Mouse (Mus musculus) liver, embryonic 14.5 days (tissue): ENCODE measurements at regions not wholly inside any gene's neighbourhood (a gene's known extent, or its start where the extent isn't known, plus 50 kb on each side); places are given as distances from the start of the nearest gene placed in this dataset.

Experiments used
- ATAC-seq: fragments of 200-750 bp; cut with Nextera tagmentation; 2 replicates; pipeline ENCODE4 v1.8.0; 2017; ENCODE audit warnings: moderate number of reproducible peaks, mild to moderate bottlenecking, moderate library complexity; ENCODE audit not compliant: insufficient read depth
- DNase-seq, 3 experiments: peaks; one replicate each; pipeline ENCODE4 v3.0.0-alpha.2; 2012 to 2013; ENCODE audit warnings: low read depth in 3 of 3, low spot score in 3 of 3
- H3K27ac ChIP-seq: fragments of 300-500 bp; sonication (generic); 2 replicates; pipeline ENCODE4 v1.5.1; 2014; ENCODE audit warnings: moderate library complexity, mild to moderate bottlenecking, control low read depth, inconsistent platforms
- H3K27me3 ChIP-seq: fragments of 300-500 bp; sonication (generic); 2 replicates; pipeline ENCODE4 v1.6.1; 2014; ENCODE audit warnings: mild to moderate bottlenecking, low read length, moderate library complexity; ENCODE audit not compliant: control insufficient read depth, insufficient read depth
- H3K36me3 ChIP-seq: fragments of 300-500 bp; sonication (generic); replicated peaks from 2 replicates; pipeline ENCODE4 v1.6.1; 2014; ENCODE audit warnings: low read depth; ENCODE audit not compliant: control insufficient read depth, insufficient read depth
- H3K4me1 ChIP-seq, 2 experiments: fragments of 200-500 bp in 1 of 2; fragments of 300-500 bp in 1 of 2; sonication (generic) in 1 of 2; replicated peaks; 2 replicates each; pipeline ENCODE4 v1.6.1; 2012 to 2014; ENCODE audit warnings: antibody characterized with exemption in 1 of 2, inconsistent platforms in 1 of 2, low read length in 1 of 2; ENCODE audit not compliant: control insufficient read depth in 2 of 2, insufficient read depth in 2 of 2
- H3K4me2 ChIP-seq: fragments of 300-500 bp; sonication (generic); 2 replicates; pipeline ENCODE4 v1.6.1; 2014; ENCODE audit warnings: low read depth, mild to moderate bottlenecking, control low read depth, moderate library complexity
- H3K4me3 ChIP-seq, 2 experiments: fragments of 200-500 bp in 1 of 2; fragments of 300-500 bp in 1 of 2; sonication (generic) in 1 of 2; 2 replicates each; pipeline ENCODE4 v1.5.1; 2012 to 2014; ENCODE audit warnings: low read depth in 2 of 2, low read length in 2 of 2, mild to moderate bottlenecking in 2 of 2, control low read depth in 1 of 2, inconsistent platforms in 1 of 2, moderate library complexity in 1 of 2; ENCODE audit not compliant: insufficient read depth in 1 of 2
- H3K9ac ChIP-seq: fragments of 300-500 bp; sonication (generic); replicated peaks from 2 replicates; pipeline ENCODE4 v1.6.1; 2014; ENCODE audit warnings: mild to moderate bottlenecking, control low read depth, moderate library complexity
- H3K9me3 ChIP-seq: fragments of 300-500 bp; sonication (generic); 2 replicates; pipeline ENCODE4 v1.6.1; 2016; ENCODE audit warnings: low read length, mixed read lengths; ENCODE audit not compliant: control insufficient read depth
- CTCF ChIP-seq: IDR thresholded peaks from 2 replicates; pipeline ENCODE4 v1.5.1; 2016; ENCODE audit warnings: antibody characterized with exemption, low read depth, control low read depth
- EP300 ChIP-seq: IDR thresholded peaks from 2 replicates; pipeline ENCODE4 v1.6.1; 2016; ENCODE audit warnings: antibody characterized with exemption, low read depth
- WGBS: fragments of 180-500 bp; shearing (Covaris S2); extraction: QIAGEN DNeasy Blood & Tissue Kit; methylation state at CpG from one replicate; pipeline ENCODE4 v1.1.7; 2014; ENCODE audit not compliant: insufficient replicate concordance; 5-methylcytosine and 5-hydroxymethylcytosine counted together

DNA sequence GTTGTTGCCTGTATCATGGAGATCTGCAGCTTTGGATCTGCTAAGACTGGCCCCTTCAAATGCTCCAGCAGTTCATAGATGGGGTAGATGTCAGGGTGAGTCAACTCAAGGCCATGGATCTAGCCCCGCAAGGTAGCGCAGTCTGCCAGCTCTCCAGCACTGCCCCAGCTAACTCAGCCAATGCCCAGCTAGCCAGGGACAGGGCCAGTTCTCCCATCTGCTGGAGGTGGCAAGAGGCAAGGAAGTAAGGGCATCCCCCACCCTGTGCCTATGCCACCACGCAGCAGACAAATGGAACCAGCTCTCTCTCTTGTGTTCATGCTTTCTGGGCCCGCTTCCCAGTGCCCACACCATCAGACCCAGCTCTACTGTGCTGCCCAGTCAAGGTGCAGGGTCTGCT, 102.5 kb downstream of the Foxb1 start:
- Histone ChIP-seq H3K4me2 (no peak overlapping the region), H3K27ac (no peak overlapping the region), H3K4me3 (no peak overlapping the region), H3K4me1 (no peaks in the 10 kb centered on the region; a peak in 1 of 4 replicates), H3K27me3 (no peaks in the 10 kb centered on the region), H3K36me3 (no peaks in the 10 kb centered on the region), H3K9ac (no peak overlapping the region), H3K9me3 (no peaks in the 10 kb centered on the region)
- 67% methylated on average over 4 of the region's 4 CpGs for WGBS
- DNase-seq (no peak), ATAC-seq (no peak)
- TF ChIP-seq EP300 = no peak

DNA sequence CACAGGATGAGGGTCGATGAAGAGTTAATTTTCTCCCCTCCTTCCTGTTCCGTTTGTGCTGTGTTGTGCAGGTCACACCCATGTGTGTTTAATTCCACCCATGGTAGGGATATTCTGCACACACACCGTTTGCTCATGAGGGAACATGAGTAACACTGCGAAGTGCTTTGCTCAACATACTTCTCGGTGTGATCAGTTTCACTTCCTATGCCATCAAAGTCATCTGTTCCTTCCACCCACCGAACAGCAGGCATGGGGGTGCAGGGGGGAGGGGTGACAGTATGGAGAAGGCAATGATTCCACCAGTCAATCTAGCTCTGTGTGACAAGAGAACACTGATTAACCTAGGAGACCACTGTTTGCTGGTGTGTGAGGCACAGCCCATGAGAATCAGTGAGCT, 104.7 kb downstream of the Foxb1 start:
- H3K36me3 ChIP-seq = no peaks in the 10 kb centered on the region
- ATAC-seq = no peak
- H3K4me2 ChIP-seq = no peak overlapping the region
- DNase-seq = no peak
- WGBS = 50% methylated on average over 6 of the region's 6 CpGs
- no peak overlapping the region for H3K4me3 ChIP-seq
- H3K4me1 ChIP-seq = no peaks in the 10 kb centered on the region; a peak in 1 of 4 replicates
- no peak overlapping the region for H3K27ac ChIP-seq
- H3K9me3 ChIP-seq = no peaks in the 10 kb centered on the region
- H3K27me3 ChIP-seq = no peaks in the 10 kb centered on the region
- TF ChIP-seq CTCF = no peak
- no peak for TF ChIP-seq EP300
- no peak overlapping the region for H3K9ac ChIP-seq

DNA sequence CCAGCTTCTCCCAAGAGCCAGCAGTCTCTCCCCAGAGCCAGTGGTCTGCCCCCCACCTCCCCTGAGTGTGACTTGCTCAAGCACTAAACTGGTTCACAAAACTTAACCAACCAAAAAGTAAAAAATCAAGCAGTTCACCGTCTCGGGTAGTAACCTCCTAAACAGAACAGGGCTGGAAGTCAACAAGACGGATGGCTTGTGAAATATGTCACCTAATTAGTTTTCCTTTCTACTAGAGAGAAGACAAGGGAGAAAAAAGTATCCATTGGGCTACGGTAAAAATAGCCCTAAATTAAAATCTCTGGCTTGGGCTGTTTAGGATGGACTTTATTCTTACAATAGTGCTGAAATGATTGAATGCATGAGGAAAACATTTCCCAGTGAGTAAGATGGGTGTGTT, 108.6 kb downstream of the Foxb1 start:
- ATAC-seq (no peak), DNase-seq (no peak)
- H3K4me3 ChIP-seq = no peak overlapping the region
- H3K36me3 ChIP-seq = no peaks in the 10 kb centered on the region
- no peak for TF ChIP-seq EP300
- TF ChIP-seq CTCF = no peak
- H3K27ac ChIP-seq = no peak overlapping the region
- no peaks in the 10 kb centered on the region for H3K27me3 ChIP-seq
- no peak overlapping the region for H3K9ac ChIP-seq
- no peaks in the 10 kb centered on the region for H3K9me3 ChIP-seq
- 60% methylated on average over 4 of the region's 4 CpGs for WGBS
- no peak overlapping the region for H3K4me2 ChIP-seq
- H3K4me1 ChIP-seq = no peaks in the 10 kb centered on the region; a peak in 1 of 4 replicates

DNA sequence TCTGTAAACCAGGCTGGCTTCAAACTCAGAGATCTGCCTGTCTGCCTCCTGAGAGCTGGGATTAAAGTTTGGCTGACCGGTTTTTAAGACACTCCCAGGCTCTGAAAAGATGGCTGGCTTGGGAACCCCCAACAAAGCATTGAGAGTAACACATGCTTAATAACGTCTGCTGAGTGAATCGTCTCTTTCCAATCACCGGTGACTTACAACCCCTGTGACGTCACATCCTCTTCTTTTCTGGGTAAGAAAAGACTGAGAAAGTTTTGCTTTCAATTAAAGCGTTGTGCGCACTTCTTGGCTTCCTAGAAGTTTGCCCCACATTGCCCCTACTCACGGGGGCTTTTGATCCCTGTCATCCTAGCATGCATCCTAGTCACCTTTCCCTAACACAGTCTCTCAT, 109.1 kb downstream of the Foxb1 start:
- 51% methylated on average over 8 of the region's 8 CpGs for WGBS
- Histone ChIP-seq H3K4me1 (no peaks in the 10 kb centered on the region; a peak in 1 of 4 replicates), H3K4me2 (no peak overlapping the region), H3K27me3 (no peaks in the 10 kb centered on the region), H3K4me3 (no peak overlapping the region), H3K36me3 (no peaks in the 10 kb centered on the region), H3K9ac (no peak overlapping the region), H3K27ac (no peak overlapping the region), H3K9me3 (no peaks in the 10 kb centered on the region)
- no peak for DNase-seq
- TF ChIP-seq EP300 (no peak), CTCF (no peak)
- no peak for ATAC-seq

DNA sequence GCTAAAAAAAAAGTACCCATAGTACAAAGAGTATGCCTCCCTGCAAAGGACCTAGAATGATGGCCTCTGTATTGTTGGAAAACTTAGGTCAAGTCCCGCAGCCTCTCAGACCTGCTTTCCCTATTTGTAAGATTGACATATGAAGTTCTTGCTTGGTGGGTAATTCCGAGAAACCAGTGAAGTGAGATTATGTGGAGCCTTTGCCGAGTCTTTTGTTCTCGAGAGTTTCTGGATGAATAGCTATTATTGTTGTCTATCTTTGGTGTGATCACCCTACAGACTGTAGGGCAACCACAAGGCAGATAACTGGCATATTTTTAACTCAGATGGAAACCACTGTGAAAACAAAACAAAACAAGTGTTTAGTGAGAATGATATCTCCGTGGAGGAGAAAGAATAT, 118.1 kb downstream of the Foxb1 start:
- Histone ChIP-seq H3K9ac (no peak overlapping the region), H3K36me3 (no peaks in the 10 kb centered on the region), H3K4me3 (no peak overlapping the region), H3K27ac (no peak overlapping the region), H3K4me2 (no peak overlapping the region), H3K9me3 (no peaks in the 10 kb centered on the region), H3K27me3 (no peaks in the 10 kb centered on the region), H3K4me1 (no peaks in the 10 kb centered on the region)
- 41% methylated on average over 5 of the region's 5 CpGs for WGBS
- ATAC-seq (no peak), DNase-seq (no peak)
- no peak for TF ChIP-seq EP300
- TF ChIP-seq CTCF = no peak
